Mouse (Mus musculus) left cerebral cortex, adult 2 months (tissue): ENCODE measurements around the gene Ak6. TPM values are rescaled to one million over a fixed set of nuclear protein-coding genes. Genes with fewer than 3 reads are reported as not detected.

Source experiments
- DNase-seq, 2 experiments: peaks; one replicate each; pipeline ENCODE4 v3.0.0; 2021 to 2022; ENCODE audit warnings: low spot score in 2 of 2, mixed read lengths in 1 of 2; ENCODE audit errors: extremely low spot score in 1 of 2
- H3K27ac ChIP-seq: fragments of 200-600 bp; 2 replicates; pipeline ENCODE4 v1.8.1; 2022
- H3K4me3 ChIP-seq: fragments of 200-600 bp; 2 replicates; pipeline ENCODE4 v1.8.1; 2022
- CTCF ChIP-seq: fragments of 200-600 bp; IDR thresholded peaks from 2 replicates; pipeline ENCODE4 v1.8.1; 2022; ENCODE audit warnings: antibody characterized with exemption, mild to moderate bottlenecking, moderate library complexity
- intact Hi-C: fragments of 180-260 bp; cut with DNase I; formaldehyde crosslinking; loops from one replicate; pipeline ENCODE4 v1.15.1; 2025
- total RNA-seq, 2 experiments: library from RNA; stranded (reverse); gene quantifications; 2 replicates each; pipeline ENCODE4 v1.2.3; 2021

Ak6 gene
- total RNA-seq, 2 experiments from 2014 or later, result 66.9 to 86.2 TPM

- no peak for TF ChIP-seq CTCF
- no peak overlapping the region for H3K27ac ChIP-seq
- H3K4me3 ChIP-seq, result peak overlapping the region; percentile 40
- DNase-seq, result no peak
- intact Hi-C loops, result no loop called here
Observed at GRCm38 (mm10) chr13:100670181-100670741, 19.5 kb downstream of the Ak6 start.

- no peak for DNase-seq
- intact Hi-C loops, result no loop called here
- Histone ChIP-seq H3K4me3 (no peak overlapping the region), H3K27ac (no peak overlapping the region)
- TF ChIP-seq CTCF, result no peak
Observed at GRCm38 (mm10) chr13:100675936-100676635, 25.3 kb downstream of the Ak6 start.

GRCm38 (mm10) chr13:100681615-100682014, 30.8 kb downstream of the Ak6 start:
- H3K4me3 ChIP-seq, result no peak overlapping the region
- no peak for DNase-seq
- intact Hi-C loops, result no loop called here
- TF ChIP-seq CTCF, result no peak
- no peak overlapping the region for H3K27ac ChIP-seq

- intact Hi-C loops, result no loop called here
- Histone ChIP-seq H3K27ac (no peak overlapping the region), H3K4me3 (no peak overlapping the region)
- no peak for TF ChIP-seq CTCF
- DNase-seq, result no peak
Observed at GRCm38 (mm10) chr13:100682837-100683236, 32.1 kb downstream of the Ak6 start.

- intact Hi-C loops, result no loop called here
- no peak; the same call in 1 of the 2 replicates for TF ChIP-seq CTCF
- DNase-seq, result no peak
- no peak overlapping the region for H3K27ac ChIP-seq
- H3K4me3 ChIP-seq, result no peak overlapping the region
Observed at GRCm38 (mm10) chr13:100684355-100684754, 33.6 kb downstream of the Ak6 start.

- intact Hi-C loops, result no loop called here
- no peak for TF ChIP-seq CTCF
- H3K4me3 ChIP-seq, result no peak overlapping the region
- H3K27ac ChIP-seq, result no peak overlapping the region
- DNase-seq, result no peak
Observed at GRCm38 (mm10) chr13:100687513-100687912, 36.7 kb downstream of the Ak6 start.

- DNase-seq, result no peak
- Histone ChIP-seq H3K4me3 (no peak overlapping the region), H3K27ac (no peak overlapping the region)
- intact Hi-C loops, result no loop called here
- no peak for TF ChIP-seq CTCF
Observed at GRCm38 (mm10) chr13:100697541-100697940, 46.8 kb downstream of the Ak6 start.

- no peak for TF ChIP-seq CTCF
- no peak for DNase-seq
- H3K4me3 ChIP-seq, result no peak overlapping the region
- intact Hi-C loops, result no loop called here
- H3K27ac ChIP-seq, result no peak overlapping the region
Observed at GRCm38 (mm10) chr13:100698866-100699265, 48.1 kb downstream of the Ak6 start.

- no peak for DNase-seq
- H3K4me3 ChIP-seq, result no peak overlapping the region
- intact Hi-C loops, result loop anchor here (10.0 kb wide), 1 partner anchor 229 kb away; no protein-coding TSS in a partner anchor
- H3K27ac ChIP-seq, result no peak overlapping the region
- peak; percentile 7 for TF ChIP-seq CTCF
Observed at GRCm38 (mm10) chr13:100703468-100703867, 52.7 kb downstream of the Ak6 start.

- Histone ChIP-seq H3K4me3 (no peak overlapping the region), H3K27ac (no peak overlapping the region)
- DNase-seq, result no peak
- no peak for TF ChIP-seq CTCF
- intact Hi-C loops, result loop anchor here (10.0 kb wide), 1 partner anchor 231 kb away; no protein-coding TSS in a partner anchor
Observed at GRCm38 (mm10) chr13:100706206-100706605, 55.4 kb downstream of the Ak6 start.

GRCm38 (mm10) chr13:100715467-100715866, 64.7 kb downstream of the Ak6 start:
- TF ChIP-seq CTCF, result no peak
- no peak overlapping the region for H3K4me3 ChIP-seq
- DNase-seq, result no peak
- intact Hi-C loops, result loop anchor here (10.0 kb wide), 1 partner anchor 651 kb away; no protein-coding TSS in a partner anchor
- no peak overlapping the region for H3K27ac ChIP-seq

Other genes with a start within 250 kb of the Ak6 start
- gene Naip1, start 198.1 kb upstream of the Ak6 start, total RNA-seq, result under 1 TPM; 0.16 to 0.25 TPM
- 10 to 100 TPM; 42.4 to 47.5 TPM for gene Gtf2h2, start 158.4 kb upstream of the Ak6 start, total RNA-seq
- gene Ocln, start 98.3 kb upstream of the Ak6 start, total RNA-seq, result 1 to 10 TPM; 7.1 to 8.0 TPM
- gene Marveld2, start 34.0 kb upstream of the Ak6 start, total RNA-seq, result 1 to 10 TPM; 1.6 to 1.9 TPM
- gene Rad17, start 72 bp downstream of the Ak6 start, total RNA-seq, result 10 to 100 TPM; 14.1 to 14.6 TPM
- gene Taf9, start 600 bp downstream of the Ak6 start, total RNA-seq, result 10 to 100 TPM; 23.9 to 34.0 TPM
- under 1 TPM in 1 of 2 experiments, not detected in 1; 0.59 TPM for gene Ccdc125, start 18.7 kb downstream of the Ak6 start, total RNA-seq
- gene Cdk7, start 80.0 kb downstream of the Ak6 start, total RNA-seq, result 10 to 100 TPM; 37.4 to 43.9 TPM
- gene Mrps36, start 93.7 kb downstream of the Ak6 start, total RNA-seq, result 10 to 100 TPM; 51.1 to 51.6 TPM
- gene Cenph, start 124.9 kb downstream of the Ak6 start, total RNA-seq, result 1 to 10 TPM in 1 of 2 experiments, under 1 TPM in 1; 0.75 to 1.1 TPM
- gene Ccnb1, start 135.6 kb downstream of the Ak6 start, total RNA-seq, result under 1 TPM; 0.84 TPM
- 10 to 100 TPM; 38.2 to 47.0 TPM for gene Slc30a5, start 182.4 kb downstream of the Ak6 start, total RNA-seq